Mouse (Mus musculus) T-helper 1 cell (primary cell): ENCODE results near the gene Abraxas1.

Experiments
- in situ Hi-C: fragments of 300-600 bp; cut with MboI, MseI; formaldehyde crosslinking; loops from one replicate; pipeline ENCODE4 v1.15.1; 2025; ENCODE audit warnings: high pct_unique_total_duplicates

The Abraxas1 gene

GRCm38 (mm10) chr5:100826531-100826930 lies 5.8 kb upstream of the Abraxas1 start:
- in situ Hi-C loops = loop anchor here (25.0 kb wide), 1 partner anchor 1564 kb away; no protein-coding TSS in a partner anchor

DNA sequence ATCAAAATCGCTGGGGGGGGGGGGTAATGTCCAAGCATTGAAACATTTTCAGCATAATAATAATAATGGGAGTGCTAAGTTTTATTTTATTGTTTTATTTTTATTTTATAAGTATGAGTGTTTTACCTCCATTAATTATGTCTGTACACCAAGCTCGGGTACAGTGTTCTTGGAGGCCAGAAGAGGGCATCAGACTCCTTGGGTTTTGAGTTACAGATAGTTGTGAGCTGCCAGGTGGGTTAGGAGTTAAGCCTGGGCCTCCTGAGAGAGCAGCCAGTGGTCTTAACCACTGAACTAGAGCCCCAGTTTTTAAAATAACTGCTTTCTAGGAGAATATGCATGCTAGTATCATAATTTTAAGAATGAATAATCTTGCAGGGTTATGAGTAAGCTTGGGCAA lies 5.2 kb upstream of the Abraxas1 start:
- in situ Hi-C loops = loop anchor here (25.0 kb wide), 1 partner anchor 1564 kb away; no protein-coding TSS in a partner anchor

- in situ Hi-C loops = loop anchor here (5.0 to 25.0 kb wide), 2 partner anchors 89 to 861 kb away; no protein-coding TSS in a partner anchor
These were observed 2.1 kb upstream of the Abraxas1 start for GRCm38 (mm10) chr5:100822826-100823225.

- in situ Hi-C loops = loop anchor here (5.0 to 25.0 kb wide), 2 partner anchors 91 to 859 kb away; no protein-coding TSS in a partner anchor
These were observed 610 bp upstream of the Abraxas1 start for GRCm38 (mm10) chr5:100821375-100821774.

DNA sequence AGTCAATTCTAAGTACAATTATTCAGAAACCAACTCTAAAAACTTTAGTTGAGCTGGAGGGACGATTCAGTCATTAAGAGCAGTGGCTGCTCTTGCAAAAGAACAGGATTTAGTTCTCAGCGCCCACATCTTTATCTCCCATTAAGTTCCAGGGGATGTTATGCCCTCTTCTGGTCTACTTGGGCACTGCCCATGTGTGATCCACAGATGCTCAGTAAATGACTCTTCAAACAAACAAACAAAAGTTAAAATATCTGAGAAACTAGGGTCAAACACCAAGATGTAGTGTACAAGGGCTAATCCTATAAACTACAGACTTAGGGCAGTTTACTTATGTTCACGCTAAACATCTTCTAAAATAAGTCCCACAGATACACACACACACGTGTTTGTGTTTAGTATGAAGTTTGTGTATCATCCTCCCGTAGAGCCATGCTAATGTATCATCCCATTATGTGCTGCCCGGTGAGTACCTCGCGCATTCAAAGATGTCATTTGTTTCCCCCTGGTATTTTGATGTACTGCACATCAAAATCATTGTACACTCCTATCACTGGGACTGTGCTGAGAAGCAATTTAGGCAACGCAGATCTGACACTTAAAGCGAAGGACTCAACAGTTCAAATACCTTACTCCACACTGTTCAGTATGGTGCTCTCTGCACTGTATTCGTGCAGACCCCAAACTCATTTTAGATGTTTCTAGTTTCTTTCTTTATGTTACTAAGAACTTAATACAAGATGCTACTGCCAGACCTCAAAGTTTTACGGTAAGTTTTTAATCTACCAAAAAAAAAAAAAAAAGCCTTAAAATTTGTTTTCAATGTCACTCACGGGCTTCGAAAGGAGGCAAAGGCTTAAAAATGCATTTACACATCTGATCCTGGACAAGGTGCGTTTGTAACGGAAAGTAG lies 941 bp downstream of the Abraxas1 start:
- in situ Hi-C loops = loop anchor here (5.0 to 25.0 kb wide), 2 partner anchors 92 to 858 kb away; no protein-coding TSS in a partner anchor

DNA sequence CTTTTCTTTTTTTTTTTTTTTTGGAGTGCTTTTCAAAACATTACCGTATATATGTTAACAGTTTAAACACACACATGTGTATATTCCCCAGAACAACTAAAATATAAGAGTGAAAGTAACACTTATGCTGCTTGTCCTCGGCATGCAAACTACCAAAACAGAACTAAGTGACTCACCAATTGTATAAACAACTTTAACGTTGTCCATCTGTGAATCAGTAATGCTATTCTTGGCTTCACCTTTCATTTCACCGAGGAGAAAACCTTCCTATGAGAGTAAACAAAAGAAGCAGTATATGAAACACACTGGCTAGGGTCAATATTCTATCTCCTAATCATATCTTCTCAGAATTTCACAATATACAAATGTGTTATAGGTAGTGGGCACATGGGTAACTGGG lies 2.4 kb downstream of the Abraxas1 start:
- in situ Hi-C loops = loop anchor here (25.0 kb wide), 1 partner anchor 856 kb away; no protein-coding TSS in a partner anchor

- in situ Hi-C loops = loop anchor here (10.0 kb wide), 1 partner anchor 114 kb away; no protein-coding TSS in a partner anchor
These were observed 22.5 kb downstream of the Abraxas1 start, which contains the start of the genes Helq and Mrps18c for GRCm38 (mm10) chr5:100798165-100798860. Helq (minus strand) TSS chr5:100798598. Mrps18c (plus strand) TSS chr5:100798627.

GRCm38 (mm10) chr5:100794084-100794483 lies 26.7 kb downstream of the Abraxas1 start:
- in situ Hi-C loops = loop anchor here (10.0 kb wide), 1 partner anchor 109 kb away; no protein-coding TSS in a partner anchor

DNA sequence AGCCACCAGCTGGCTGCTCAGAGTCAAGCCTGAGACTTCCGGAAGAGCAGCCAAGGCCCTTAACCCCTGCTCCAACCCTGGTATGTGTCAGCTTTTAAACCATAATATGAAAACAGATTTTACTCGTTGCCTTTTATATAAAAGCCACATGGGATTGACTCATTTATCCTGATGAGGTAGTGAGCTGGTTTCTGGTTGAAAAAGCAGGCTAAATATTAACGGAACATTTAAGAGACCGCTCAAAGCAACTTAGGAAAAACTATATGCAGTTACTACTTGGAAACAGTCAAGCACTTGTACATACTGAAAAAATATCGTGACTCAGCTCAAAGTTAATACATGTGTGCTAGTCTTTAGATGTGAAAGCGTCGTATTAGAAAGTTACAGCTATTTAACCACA lies 28.5 kb downstream of the Abraxas1 start:
- in situ Hi-C loops = loop anchor here (10.0 kb wide), 1 partner anchor 107 kb away; no protein-coding TSS in a partner anchor

- in situ Hi-C loops = no loop called here
These were observed 33.2 kb downstream of the Abraxas1 start for GRCm38 (mm10) chr5:100787527-100787926.

DNA sequence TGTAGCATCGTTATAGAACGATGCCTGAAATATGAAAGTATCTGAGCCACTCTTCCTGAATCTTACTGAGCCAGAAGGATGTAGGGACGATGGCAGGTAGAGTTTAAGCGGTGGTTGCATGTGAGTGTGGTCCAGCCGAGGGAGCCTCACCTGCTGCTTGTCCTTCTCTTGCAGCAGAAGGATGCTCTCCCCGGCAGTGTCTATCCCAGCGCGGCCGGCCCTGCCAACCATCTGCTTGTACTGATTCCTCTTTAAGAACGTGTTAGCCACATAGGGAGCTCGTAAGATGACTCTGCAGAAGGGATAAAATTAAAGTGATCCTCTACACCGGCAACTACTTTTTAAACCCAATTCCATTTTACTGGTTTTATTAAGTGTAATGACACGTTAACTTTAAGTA lies 41.8 kb downstream of the Abraxas1 start:
- in situ Hi-C loops = loop anchor here (10.0 kb wide), 1 partner anchor 414 kb away; no protein-coding TSS in a partner anchor

GRCm38 (mm10) chr5:100776900-100777299 lies 43.9 kb downstream of the Abraxas1 start:
- in situ Hi-C loops = loop anchor here (10.0 kb wide), 1 partner anchor 412 kb away; no protein-coding TSS in a partner anchor

GRCm38 (mm10) chr5:100775778-100776404 lies 44.9 kb downstream of the Abraxas1 start:
- in situ Hi-C loops = loop anchor here (10.0 kb wide), 1 partner anchor 411 kb away; no protein-coding TSS in a partner anchor

- in situ Hi-C loops = loop anchor here (10.0 kb wide), 1 partner anchor 407 kb away; no protein-coding TSS in a partner anchor
These were observed 49.2 kb downstream of the Abraxas1 start for GRCm38 (mm10) chr5:100771575-100771974.

DNA sequence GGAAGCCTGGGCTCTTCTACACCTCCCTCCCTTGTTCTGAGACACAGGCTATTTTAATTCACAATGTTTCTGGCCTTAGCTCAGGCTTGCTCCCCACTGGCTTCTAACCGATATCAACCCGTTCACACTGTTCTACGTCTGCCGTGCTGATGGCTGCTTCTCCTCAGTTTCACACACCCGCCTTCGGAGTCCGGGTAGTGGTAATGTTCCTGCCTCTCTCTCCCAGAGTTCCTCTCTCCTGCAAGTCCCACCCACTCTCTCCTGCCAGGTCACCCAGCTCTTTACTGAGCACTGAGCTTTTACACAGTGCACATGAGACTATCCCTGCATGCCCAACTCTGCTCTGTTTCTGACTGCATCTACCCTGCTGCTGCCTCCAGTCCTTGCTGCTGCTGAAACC lies 54.7 kb downstream of the Abraxas1 start:
- in situ Hi-C loops = no loop called here

DNA sequence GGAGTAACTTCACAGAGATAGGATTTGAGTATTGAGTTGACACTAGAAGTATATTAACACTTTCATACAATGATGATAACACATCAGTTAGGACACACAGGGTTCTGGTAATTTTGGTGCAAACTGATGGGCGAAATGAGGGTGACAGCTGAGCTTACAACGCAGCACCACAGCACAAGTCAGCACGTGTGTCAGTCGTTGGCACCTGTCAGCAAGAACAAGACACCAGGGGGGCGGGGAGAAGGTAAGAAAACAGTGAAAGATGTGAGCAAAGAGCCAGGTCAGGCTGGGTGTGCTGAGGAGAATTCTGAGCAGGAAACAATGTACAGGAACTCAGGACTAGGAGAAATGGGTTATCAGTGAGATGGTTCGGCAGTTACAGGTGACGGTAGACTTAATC lies 59.0 kb downstream of the Abraxas1 start:
- in situ Hi-C loops = no loop called here

DNA sequence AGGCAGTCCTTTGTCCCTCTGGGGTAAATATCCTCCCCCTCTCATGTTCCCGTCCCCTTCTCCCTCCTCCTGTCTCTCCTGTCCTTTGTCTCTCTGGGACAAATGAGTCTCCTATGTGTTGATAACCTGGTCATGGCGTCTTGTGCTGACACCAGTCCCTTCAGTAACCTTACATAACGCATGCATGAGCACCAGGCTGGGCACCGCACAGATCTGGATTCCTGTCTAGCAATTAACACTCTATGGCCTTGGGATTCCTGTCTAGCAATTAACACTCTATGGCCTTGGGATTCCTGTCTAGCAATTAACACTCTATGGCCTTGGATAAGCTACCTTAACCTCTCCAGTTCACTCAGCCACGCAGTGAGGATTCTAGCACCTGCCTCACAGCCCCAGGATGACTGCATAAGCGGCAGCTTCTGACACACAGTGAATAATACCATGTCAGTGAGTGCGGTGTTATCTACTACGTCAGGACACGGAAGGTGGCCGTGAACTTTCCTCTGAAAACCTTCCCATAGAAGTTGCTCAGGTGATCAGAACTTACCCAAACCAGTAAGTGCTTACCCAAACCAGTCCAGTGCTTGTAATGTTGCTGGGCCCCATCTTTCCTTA lies 60.6 kb downstream of the Abraxas1 start:
- in situ Hi-C loops = no loop called here

DNA sequence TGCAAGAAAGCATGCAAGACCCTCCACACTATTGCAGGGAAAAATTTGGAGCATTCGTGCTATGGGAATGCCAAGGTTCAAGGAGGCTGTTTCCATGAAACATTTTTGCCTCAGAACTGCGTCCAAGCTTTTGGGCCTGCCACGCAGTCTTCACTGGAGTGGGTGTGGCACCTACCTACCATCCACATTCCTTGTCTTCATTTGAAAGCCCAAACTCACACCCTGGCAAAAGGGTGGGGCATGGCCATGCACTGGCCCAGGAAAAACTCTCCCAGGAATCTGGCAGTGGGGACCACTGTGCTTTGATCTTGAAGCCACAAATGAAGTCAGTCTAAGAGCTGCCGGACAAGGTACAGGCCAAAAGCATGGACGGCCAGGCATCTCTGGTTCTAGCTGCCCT lies 62.6 kb downstream of the Abraxas1 start:
- in situ Hi-C loops = no loop called here
